Mouse (Mus musculus): ENCODE data around the gene Bahcc1.

- TF ChIP-seq CTCF (IDR thresholded peaks at IDR 0.05; ENCODE audit: borderline replicate concordance, extremely low read depth, insufficient read depth, insufficient read length) = no peak
- no peak for TF ChIP-seq POLR2A (IDR thresholded peaks at IDR 0.05; ENCODE audit: borderline replicate concordance, extremely low read depth, insufficient read depth, insufficient read length, poor library complexity, severe bottlenecking)
Measured at GRCm38 (mm10) chr11:120317456-120317855, 84.7 kb downstream of the Bahcc1 start.
